Mouse (Mus musculus) right cerebral cortex, postnatal 14 days (tissue): ENCODE measurements around the gene Nipsnap2.
A peak's percentile ranks its signal among the peaks of the same experiment; 100 is the strongest.
"Not testable (repeated sequence)": the region's sequence is repeated elsewhere in the genome, so short reads cannot be mapped to it uniquely, and the experiment has no call there.

Source experiments
- DNase-seq: peaks from one replicate; pipeline ENCODE4 v3.0.0; 2022

The Nipsnap2 gene

DNA sequence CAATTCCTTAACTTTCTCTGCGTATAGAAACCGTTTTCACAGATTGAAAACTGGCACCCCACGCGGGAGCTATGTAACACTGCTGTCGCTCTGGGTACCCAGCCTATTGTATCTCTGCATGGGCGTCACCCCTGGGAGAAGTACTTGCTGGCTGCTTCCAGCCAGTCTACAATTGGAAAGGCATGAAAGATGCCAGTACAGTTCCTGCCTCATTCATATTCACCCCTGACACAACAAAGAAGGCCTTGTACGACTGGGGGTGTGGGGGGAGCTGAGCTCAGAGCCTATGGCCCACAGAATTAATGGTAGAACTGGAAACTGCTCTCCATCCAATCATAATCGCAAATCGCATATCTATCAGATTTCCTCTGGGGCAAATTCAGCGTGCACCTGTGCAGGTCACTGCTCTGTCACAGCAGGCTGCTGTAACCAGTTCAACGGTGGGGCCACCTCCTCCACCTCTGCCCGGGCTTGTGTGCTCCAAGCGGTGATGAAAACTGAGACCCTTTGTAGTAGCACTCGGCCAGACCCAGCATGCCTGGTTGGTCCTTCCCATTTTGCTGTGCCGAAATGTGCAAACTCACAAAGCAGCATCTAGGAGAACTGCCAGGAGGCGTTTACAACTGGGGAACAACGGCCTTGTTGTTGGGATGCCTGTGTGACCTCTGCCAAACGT is 37.1 kb downstream of the Nipsnap2 start:
- peak; percentile 22 for DNase-seq

DNA sequence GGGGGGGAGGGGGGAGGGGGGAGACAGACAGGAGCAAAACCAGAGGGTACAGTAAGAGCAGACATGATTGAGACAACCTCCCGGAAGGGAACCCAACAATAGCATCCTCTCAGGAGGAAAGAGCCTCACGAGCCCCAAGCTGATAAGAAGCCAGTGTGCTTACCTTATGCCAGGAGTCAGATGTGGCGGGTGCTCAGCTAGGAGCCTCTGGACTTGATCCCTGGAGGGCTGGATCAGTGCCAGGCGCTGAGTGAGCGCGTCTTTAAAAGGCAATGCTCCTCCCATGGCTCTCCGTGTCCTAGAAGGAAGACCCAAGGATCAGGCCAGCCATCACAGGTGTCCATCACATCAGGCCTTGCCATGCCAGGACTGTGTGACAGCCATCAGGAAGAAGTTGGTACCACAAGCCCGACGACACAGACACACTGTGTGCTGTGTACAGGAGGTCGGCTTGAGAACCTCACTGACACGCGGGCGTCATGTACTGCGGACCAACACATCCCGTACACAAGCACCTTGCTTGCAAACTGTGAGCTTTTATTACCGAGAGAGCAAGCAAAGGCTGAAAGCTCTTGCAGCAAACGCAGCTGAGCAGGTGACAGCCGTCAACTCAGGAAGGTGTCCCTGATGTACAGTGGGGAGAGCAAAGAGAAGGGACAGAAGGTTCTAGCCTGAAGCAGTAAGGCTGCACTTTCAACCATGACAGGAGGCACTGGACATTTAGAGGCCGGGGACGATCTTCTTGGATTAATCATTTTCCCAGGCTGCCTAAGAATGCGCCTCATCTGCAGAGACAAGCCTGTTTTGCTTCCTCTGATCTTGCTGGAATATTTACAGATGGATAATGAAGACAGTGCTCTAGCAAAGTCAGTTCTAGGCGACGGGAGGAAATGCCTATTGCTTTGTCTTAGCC is 45.8 kb downstream of the Nipsnap2 start:
- no peak for DNase-seq

DNA sequence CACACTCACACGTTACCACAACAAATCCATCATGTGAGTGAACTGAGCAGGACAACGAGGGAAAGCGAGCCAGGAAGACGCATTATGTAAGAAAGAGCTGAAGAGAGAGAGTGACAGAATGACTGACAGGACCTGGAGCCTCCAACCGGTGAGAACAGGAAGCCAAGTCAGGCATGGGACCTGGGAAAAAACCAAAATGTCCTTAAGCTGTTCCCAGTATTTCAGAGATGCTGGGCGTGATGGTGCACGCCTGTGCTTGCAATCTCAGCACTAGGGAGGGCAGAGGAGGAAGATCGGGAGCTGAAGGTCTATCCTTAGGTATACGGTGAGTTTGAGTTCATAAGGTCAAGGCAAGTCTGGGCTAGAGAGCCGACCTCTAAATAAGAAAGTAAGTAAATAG is 47.6 kb downstream of the Nipsnap2 start:
- DNase-seq = no peak

DNA sequence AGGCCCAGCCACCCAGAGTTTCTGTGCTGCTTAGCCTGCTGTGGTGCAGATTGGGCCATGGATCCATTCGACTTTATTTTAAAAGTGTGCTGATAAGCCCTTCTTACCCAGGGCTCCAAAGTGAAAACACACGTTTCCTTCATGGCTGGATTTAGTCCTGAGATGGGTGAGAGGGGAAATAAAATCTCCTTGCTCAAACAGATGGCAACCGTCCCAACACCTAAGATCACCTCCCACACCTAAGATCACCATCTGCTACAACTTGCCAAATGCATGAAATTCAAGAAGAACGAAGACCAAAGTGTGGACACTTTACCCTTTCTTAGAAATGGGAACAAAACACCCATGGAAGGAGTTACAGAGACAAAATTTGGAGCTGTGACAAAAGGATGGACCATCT is 48.5 kb downstream of the Nipsnap2 start:
- not testable (repeated sequence) for DNase-seq

DNA sequence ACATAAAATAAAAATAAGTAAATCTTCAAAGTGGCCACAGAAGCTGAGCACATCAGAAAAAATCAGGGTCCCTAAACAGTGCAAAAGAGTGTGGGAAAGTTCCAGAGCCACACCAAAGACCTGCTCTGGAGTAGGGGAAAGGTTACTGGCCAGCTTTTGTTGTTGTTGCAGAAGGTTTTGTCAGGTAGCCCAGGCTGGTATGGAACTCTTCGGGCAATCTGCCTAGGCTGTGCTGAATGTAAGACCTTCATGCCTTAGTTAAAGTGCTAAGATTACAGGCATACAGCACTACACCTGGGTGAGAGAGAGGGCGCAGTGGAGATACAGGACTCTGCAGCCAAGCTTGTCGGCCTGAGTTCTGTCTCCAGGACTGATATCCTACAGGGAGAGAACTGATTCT is 49.8 kb downstream of the Nipsnap2 start:
- DNase-seq = no peak

DNA sequence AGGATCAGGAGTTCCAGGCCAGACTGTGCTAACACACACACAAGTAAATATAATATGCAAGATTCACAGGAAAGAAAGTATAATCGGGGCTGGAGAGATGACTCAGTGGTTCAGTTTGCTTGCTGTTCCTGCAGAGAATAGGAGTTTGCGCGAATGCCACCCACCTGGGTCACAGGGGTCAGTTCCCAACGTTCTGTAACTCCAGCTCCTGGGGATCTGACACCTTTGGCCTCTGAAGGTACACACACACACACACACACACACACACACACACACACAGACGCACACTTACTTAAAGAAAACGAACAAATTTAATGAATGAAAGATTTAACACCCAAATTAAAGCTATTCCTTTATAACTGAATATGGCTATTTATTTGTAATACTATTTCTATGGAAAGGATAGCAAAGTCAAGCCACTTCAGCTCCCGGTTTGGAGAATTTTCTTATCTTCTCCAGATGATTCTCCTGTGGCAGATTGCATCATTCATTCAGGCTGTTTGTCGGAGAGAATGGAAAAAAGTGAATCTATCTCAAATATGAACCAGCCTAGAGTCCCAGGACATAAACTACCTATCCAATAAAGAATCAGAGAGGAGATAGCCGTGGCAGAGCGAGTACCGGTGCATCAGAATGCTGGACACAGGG is 53.6 kb downstream of the Nipsnap2 start:
- DNase-seq = no peak

DNA sequence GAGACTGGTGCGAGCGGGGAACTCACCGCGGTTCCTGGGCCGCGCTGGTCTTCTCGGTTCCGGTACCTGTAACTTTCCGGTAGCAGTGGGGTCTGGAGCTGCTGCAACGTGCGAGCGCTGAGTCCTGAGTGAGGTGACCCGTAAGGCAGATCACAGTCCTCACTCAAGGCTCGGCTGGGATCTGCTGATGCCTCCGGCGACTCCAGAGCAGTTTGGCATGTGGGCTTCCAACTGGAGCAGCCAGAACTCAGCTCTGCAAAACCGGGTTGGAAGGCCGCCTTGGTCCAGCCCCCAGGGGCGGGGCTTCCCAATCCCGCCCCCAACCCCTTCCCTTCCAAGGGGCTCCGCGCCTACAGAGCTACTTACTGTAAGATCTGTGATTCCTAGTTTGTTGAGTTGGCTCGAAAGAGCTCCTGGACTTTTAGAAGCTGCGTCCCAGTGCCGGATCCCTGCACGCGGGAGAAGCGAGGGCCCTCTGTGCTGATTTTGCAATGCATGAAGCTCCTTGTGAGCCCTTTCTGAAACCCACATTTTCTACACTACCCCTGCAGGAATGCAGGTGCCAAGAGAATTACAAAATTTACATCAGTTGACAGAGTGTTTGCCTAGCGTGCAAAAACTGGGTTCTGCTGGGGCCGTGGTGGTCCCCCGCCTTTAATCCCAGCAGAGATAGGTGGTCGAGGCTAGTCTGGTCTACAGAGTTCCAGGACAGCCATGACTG is 54.3 kb downstream of the Nipsnap2 start:
- peak; percentile 72 for DNase-seq

DNA sequence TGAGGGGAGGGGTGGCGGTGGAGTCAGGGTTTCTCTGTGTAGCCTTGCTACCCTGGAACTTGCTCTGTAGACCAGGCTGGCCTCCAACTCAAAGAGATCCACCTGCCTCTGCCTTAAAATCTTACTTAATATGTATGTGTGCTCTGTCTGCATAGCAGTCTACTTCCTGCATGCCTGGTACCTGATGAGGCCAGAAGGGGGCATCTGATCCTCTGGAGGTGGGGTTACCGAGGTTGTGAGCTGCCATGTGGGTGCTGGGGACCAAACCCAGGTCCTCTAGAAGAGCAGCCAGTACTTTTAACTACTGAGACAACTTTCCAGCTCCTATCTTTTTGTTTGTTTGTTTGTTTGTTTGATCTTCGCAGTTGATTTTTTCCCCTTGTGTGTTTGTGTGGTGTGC is 55.3 kb downstream of the Nipsnap2 start:
- no peak for DNase-seq

DNA sequence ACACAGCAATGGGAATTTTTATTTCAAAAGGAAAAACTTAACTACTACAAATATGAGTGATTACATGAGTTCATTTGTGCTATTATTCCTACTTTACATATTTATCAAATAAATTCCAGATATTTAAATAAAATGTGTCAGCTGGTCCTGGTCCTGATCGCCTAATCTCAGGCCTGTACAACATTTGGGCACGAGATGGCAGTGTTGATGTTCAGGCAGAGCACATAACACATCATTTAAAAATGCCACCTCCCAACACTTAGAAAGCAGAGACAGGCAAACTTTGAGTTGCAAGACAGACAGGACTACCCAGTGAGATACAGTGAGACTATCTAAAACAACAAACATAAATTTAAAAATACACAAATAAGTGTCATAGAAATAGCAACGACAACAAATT is 57.3 kb downstream of the Nipsnap2 start:
- no peak for DNase-seq

DNA sequence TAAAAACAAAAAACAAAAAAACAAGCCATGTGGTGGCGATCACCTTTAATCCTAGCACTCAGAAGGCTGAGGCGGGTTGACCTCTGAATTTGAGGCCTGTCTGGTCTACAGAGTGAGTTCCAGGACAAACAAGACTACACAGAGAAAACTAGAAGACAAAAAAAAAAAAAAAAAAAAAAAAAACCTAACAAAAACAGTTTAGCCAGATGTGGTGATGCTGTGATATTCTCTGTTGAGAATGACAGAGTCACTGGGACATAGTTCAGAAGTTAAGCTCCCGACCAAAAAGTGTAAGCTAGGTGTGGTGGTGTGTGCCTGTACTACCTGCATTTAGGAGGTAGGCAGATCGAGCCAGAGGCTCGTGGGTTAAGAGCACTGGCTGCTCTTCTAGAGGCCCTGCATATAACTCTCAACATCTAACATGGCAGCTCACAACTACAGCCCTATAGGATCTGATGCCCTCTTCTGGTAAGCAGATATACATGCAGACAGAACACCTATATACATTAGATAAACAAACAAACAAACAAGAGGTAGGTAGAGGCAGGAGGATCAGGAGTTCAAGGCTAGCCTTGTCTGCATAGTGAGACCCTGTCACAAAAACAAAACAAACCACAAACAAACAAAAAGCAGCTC is 60.5 kb downstream of the Nipsnap2 start:
- DNase-seq = no peak

DNA sequence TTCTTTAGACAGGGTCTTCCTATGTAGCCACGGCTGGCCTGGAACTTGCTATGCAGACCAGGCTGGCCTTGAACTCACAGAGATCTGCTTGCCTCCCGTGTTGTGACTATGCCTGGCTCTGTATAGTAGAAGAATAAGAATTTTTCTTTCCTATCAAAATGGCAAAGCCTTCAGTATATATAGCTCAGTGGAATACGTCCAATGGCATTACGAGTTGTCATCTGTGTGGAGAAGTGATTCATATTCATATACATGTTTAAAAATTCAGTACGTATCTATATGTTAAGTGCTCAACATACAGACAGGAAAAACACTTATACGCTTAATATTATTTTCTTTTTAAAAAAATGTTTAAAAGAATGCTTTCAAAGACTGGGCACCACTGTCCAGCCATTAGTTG is 61.3 kb downstream of the Nipsnap2 start:
- DNase-seq = no peak

DNA sequence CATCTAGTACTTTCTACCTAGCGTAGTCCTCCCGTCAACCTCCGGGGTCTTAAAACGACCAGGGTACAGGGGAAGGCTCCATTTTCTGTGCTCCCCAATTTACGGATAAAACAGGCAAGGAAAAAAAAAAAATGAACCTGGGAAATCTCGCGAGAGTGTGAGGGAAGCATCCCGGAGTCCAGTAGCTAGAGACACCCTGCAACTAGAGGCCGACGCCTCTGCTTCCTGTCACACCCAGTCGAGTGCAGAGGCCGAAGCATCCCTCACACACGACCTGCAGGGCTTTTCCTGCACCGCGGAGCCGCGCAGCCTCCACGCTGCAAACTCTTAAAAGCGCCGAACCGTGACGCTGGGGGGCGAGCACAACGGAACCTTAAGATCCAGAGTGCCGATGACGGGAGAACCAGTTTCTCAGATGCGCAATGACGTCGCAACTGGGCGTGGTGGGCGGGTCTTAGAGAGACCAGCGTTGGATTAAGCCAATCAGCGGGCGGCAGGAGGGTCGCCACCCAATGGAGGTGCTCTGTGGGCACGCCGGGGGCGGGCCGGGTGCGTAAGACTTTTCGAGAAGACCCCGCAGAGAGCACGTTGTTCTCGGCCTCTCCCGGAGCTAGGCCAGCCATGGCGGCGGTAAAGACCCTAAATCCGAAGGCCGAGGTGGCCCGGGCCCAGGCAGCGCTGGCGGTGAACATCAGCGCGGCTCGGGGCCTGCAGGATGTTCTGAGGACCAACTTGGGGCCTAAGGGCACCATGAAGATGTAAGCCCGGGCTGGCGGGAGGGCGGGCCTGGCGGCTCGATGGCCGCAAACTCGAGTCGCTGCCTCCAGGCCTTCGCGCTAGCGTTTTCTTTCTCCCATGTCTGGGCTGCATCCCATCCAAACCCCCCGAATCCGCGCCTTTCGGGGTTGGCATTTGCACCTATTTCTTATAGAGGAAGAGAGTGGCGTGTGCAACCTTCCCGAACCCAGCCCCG is 62.2 kb downstream of the Nipsnap2 start, which contains the start of gene Psph:
Gene Psph (minus strand): TSS at position 632 of the 973 bp plus-strand sequence.
- DNase-seq = peak; percentile 97

DNA sequence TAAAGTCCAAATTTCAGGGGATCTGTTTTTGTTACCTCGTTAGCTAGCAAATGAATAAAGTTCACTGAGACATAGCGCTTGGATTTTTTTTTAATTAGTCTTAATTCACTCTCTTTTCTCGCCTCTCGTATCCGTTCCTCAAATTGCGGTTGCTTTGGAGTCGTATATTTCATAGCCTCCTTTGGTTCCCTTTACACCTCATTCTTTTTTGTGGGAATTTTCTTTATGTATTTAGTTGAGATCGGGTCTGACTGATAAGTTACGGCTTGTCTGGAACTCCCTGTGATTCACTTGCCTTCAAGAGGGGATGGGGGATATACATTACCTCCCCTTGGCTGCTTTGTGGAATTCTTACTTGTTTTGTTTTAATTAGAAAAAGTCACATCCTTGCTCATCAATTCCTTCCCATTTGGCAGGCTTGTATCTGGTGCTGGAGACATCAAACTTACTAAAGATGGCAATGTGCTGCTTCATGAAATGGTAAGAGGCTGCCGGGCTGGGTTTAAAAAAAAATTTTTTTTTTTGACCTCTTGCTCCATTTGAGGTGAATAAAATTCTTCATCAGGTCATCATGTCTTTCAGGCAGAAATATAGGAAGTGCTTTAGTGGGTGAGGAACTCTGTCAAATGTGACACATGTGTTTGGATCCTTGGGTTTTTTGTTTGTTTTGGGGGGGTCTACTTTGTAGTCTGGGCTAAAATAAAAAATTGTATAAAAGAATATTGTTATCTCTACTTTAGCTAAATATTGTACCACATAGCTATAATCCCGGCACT is 63.1 kb downstream of the Nipsnap2 start:
- no peak for DNase-seq

DNA sequence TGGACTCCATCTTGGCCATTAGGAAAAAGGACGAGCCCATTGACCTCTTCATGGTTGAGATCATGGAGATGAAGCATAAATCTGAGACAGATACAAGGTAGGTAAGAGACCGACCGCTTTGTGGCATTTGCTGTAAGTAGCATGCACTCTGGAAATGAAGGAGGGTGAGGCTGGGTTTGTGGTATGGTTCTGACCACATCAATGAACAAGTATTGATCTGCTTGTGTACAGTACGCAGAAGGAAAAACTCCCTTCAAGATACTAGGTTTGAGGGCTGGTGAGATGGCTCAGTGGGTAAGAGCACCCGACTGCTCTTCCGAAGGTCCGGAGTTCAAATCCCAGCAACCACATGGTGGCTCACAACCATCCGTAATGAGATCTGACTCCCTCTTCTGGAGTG is 65.7 kb downstream of the Nipsnap2 start:
- DNase-seq = not testable (repeated sequence)
